Mouse (Mus musculus): Measurements from ENCODE around the gene Spag6. TPM values are rescaled to one million over a fixed set of nuclear protein-coding genes. Genes with fewer than 3 reads are reported as not detected.

Gene Spag6
- total and polyA plus RNA-seq, 2 experiments from 2014 or later = not detected

GRCm38 (mm10) chr2:18764846-18765245 is 71.0 kb downstream of the Spag6 start:
- Histone ChIP-seq H3K4me3 (ENCODE audit: low read depth, low read length) (no peak overlapping the region), H3K9me3 (ENCODE audit: low read length) (no peaks in the 10 kb centered on the region), H3K27ac (ENCODE audit: low read depth, low read length) (no peak overlapping the region), H3K4me1 (ENCODE audit: insufficient read depth, low read length) (no peaks in the 10 kb centered on the region; the same call in 1 of the 2 replicates), H3K36me3 (ENCODE audit: insufficient read depth, low read length) (no peaks in the 10 kb centered on the region), H3K27me3 (ENCODE audit: insufficient read depth, low read length) (no peaks in the 10 kb centered on the region), H3K9ac (replicated peaks; ENCODE audit: low read length, poor library complexity, severe bottlenecking) (no peak overlapping the region), H3K4me2 (ENCODE audit: low read depth, low read length, poor library complexity, severe bottlenecking) (no peak overlapping the region)
- 88% methylated on average over 2 of the region's 2 CpGs for WGBS
- ATAC-seq (ENCODE audit: low FRiP score) = no peak
- no peak for DNase-seq (ENCODE audit: low spot score)
- no peak for TF ChIP-seq CTCF (IDR thresholded peaks at IDR 0.05)

- Histone ChIP-seq H3K27ac (ENCODE audit: low read depth, low read length) (no peak overlapping the region), H3K27me3 (ENCODE audit: insufficient read depth, low read length) (no peaks in the 10 kb centered on the region), H3K9ac (replicated peaks; ENCODE audit: low read length, poor library complexity, severe bottlenecking) (no peak overlapping the region), H3K36me3 (ENCODE audit: insufficient read depth, low read length) (no peaks in the 10 kb centered on the region), H3K9me3 (ENCODE audit: low read length) (no peaks in the 10 kb centered on the region), H3K4me2 (ENCODE audit: low read depth, low read length, poor library complexity, severe bottlenecking) (peak overlapping the region; percentile 69; the same call in 1 of the 2 replicates), H3K4me3 (ENCODE audit: low read depth, low read length) (no peak overlapping the region), H3K4me1 (ENCODE audit: insufficient read depth, low read length) (no peaks in the 10 kb centered on the region; the same call in 1 of the 2 replicates)
- ATAC-seq (ENCODE audit: low FRiP score) (no peak), DNase-seq (ENCODE audit: low spot score) (no peak)
- 69% methylated on average over 12 of the region's 12 CpGs for WGBS
- no peak for TF ChIP-seq CTCF (IDR thresholded peaks at IDR 0.05)
Observed at GRCm38 (mm10) chr2:18765481-18766249, 71.8 kb downstream of the Spag6 start.

- Histone ChIP-seq H3K9me3 (ENCODE audit: low read length) (no peaks in the 10 kb centered on the region), H3K4me3 (ENCODE audit: low read depth, low read length) (peak overlapping the region; percentile 71), H3K9ac (replicated peaks; ENCODE audit: low read length, poor library complexity, severe bottlenecking) (peak overlapping the region; percentile 76), H3K4me1 (ENCODE audit: insufficient read depth, low read length) (no peaks in the 10 kb centered on the region; the same call in 1 of the 2 replicates), H3K36me3 (ENCODE audit: insufficient read depth, low read length) (no peaks in the 10 kb centered on the region), H3K27ac (ENCODE audit: low read depth, low read length) (peak overlapping the region; percentile 93), H3K27me3 (ENCODE audit: insufficient read depth, low read length) (no peaks in the 10 kb centered on the region), H3K4me2 (ENCODE audit: low read depth, low read length, poor library complexity, severe bottlenecking) (peak overlapping the region; percentile 69)
- no peak for TF ChIP-seq CTCF (IDR thresholded peaks at IDR 0.05)
- ATAC-seq (ENCODE audit: low FRiP score) (peak; percentile 8; the same call in 1 of the 2 replicates), DNase-seq (ENCODE audit: low spot score) (no peak)
- WGBS = 41% methylated on average over 4 of the region's 4 CpGs
Observed at GRCm38 (mm10) chr2:18766441-18766820, 72.6 kb downstream of the Spag6 start.

GRCm38 (mm10) chr2:18766821-18767541 is 73.1 kb downstream of the Spag6 start:
- no peaks in the 10 kb centered on the region for H3K9me3 ChIP-seq (ENCODE audit: low read length)
- H3K4me2 ChIP-seq (ENCODE audit: low read depth, low read length, poor library complexity, severe bottlenecking) = peak overlapping the region; percentile 69
- H3K9ac ChIP-seq (replicated peaks; ENCODE audit: low read length, poor library complexity, severe bottlenecking) = peak overlapping the region; percentile 76
- ATAC-seq (ENCODE audit: low FRiP score) = peak; percentile 92
- peak overlapping the region; percentile 93 for H3K27ac ChIP-seq (ENCODE audit: low read depth, low read length)
- H3K36me3 ChIP-seq (ENCODE audit: insufficient read depth, low read length) = no peaks in the 10 kb centered on the region
- peak; percentile 91 for DNase-seq (ENCODE audit: low spot score)
- H3K27me3 ChIP-seq (ENCODE audit: insufficient read depth, low read length) = no peaks in the 10 kb centered on the region
- TF ChIP-seq CTCF (IDR thresholded peaks at IDR 0.05) = no peak
- WGBS = under 1% methylated on average over 56 of the region's 56 CpGs
- no peaks in the 10 kb centered on the region; the same call in 1 of the 2 replicates for H3K4me1 ChIP-seq (ENCODE audit: insufficient read depth, low read length)
- H3K4me3 ChIP-seq (ENCODE audit: low read depth, low read length) = peak overlapping the region; percentile 71

GRCm38 (mm10) chr2:18768414-18768813 is 74.6 kb downstream of the Spag6 start:
- Histone ChIP-seq H3K9me3 (ENCODE audit: low read length) (no peaks in the 10 kb centered on the region), H3K4me2 (ENCODE audit: low read depth, low read length, poor library complexity, severe bottlenecking) (no peak overlapping the region), H3K27ac (ENCODE audit: low read depth, low read length) (no peak overlapping the region), H3K36me3 (ENCODE audit: insufficient read depth, low read length) (no peaks in the 10 kb centered on the region), H3K9ac (replicated peaks; ENCODE audit: low read length, poor library complexity, severe bottlenecking) (no peak overlapping the region), H3K27me3 (ENCODE audit: insufficient read depth, low read length) (no peaks in the 10 kb centered on the region), H3K4me3 (ENCODE audit: low read depth, low read length) (no peak overlapping the region), H3K4me1 (ENCODE audit: insufficient read depth, low read length) (no peaks in the 10 kb centered on the region; the same call in 1 of the 2 replicates)
- 97% methylated on average over 2 of the region's 2 CpGs for WGBS
- DNase-seq (ENCODE audit: low spot score) (no peak), ATAC-seq (ENCODE audit: low FRiP score) (no peak)
- TF ChIP-seq CTCF (IDR thresholded peaks at IDR 0.05) = no peak

GRCm38 (mm10) chr2:18772413-18772812 is 78.6 kb downstream of the Spag6 start:
- no peak overlapping the region for H3K9ac ChIP-seq (replicated peaks; ENCODE audit: low read length, poor library complexity, severe bottlenecking)
- H3K27ac ChIP-seq (ENCODE audit: low read depth, low read length) = no peak overlapping the region
- H3K27me3 ChIP-seq (ENCODE audit: insufficient read depth, low read length) = no peaks in the 10 kb centered on the region
- H3K4me1 ChIP-seq (ENCODE audit: insufficient read depth, low read length) = no peaks in the 10 kb centered on the region
- H3K4me2 ChIP-seq (ENCODE audit: low read depth, low read length, poor library complexity, severe bottlenecking) = no peak overlapping the region
- 86% methylated on average over 8 of the region's 8 CpGs for WGBS
- no peak for TF ChIP-seq CTCF (IDR thresholded peaks at IDR 0.05)
- H3K9me3 ChIP-seq (ENCODE audit: low read length) = no peaks in the 10 kb centered on the region
- H3K4me3 ChIP-seq (ENCODE audit: low read depth, low read length) = no peak overlapping the region
- no peaks in the 10 kb centered on the region for H3K36me3 ChIP-seq (ENCODE audit: insufficient read depth, low read length)
- ATAC-seq (ENCODE audit: low FRiP score) (no peak), DNase-seq (ENCODE audit: low spot score) (no peak)
